Mouse (Mus musculus) heart, postnatal 14 days (tissue): Measurements from ENCODE around the gene Tyk2. TPM values are rescaled to one million over a fixed set of nuclear protein-coding genes. Genes with fewer than 3 reads are reported as not detected.

Source experiments
- DNase-seq, 2 experiments: peaks; one replicate each; pipeline ENCODE4 v3.0.0; 2021 to 2022
- intact Hi-C: fragments of 180-260 bp; cut with DNase I; formaldehyde crosslinking; loops from one replicate; pipeline ENCODE4 v1.15.1; 2025
- microRNA-seq, 2 experiments: library from miRNA; unstranded; fragments of <30 nt; microRNA quantifications; one replicate each; pipeline ENCODE4 v1.2.0; 2021 to 2022
- total RNA-seq, 2 experiments: library from RNA; stranded (reverse); gene quantifications; 2 replicates each; pipeline ENCODE4 v1.2.3; 2021

The Tyk2 gene
- total RNA-seq, 2 experiments from 2014 or later, result 9.2 TPM

DNA sequence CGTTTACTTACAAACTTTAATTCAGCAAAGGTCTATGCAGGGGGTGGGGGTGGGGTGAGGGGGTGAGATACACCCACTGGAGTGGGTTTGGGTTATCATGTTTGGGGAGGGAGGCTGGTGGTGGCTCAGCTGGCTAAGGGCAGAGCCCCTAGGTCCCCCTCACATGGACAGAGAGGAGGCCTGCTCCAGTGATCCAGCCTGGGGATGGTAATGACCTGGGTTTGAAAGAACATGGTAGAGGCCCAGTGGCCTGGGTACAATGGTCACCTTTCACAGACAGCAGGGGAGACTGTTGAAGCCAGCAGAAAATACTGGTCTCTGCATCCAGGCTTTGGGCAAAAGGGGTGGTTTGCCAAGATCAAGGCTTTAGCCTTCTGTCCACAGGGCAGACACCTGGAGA, 56.9 kb downstream of the Tyk2 start:
- intact Hi-C loops, result no loop called here
- no peak for DNase-seq

DNA sequence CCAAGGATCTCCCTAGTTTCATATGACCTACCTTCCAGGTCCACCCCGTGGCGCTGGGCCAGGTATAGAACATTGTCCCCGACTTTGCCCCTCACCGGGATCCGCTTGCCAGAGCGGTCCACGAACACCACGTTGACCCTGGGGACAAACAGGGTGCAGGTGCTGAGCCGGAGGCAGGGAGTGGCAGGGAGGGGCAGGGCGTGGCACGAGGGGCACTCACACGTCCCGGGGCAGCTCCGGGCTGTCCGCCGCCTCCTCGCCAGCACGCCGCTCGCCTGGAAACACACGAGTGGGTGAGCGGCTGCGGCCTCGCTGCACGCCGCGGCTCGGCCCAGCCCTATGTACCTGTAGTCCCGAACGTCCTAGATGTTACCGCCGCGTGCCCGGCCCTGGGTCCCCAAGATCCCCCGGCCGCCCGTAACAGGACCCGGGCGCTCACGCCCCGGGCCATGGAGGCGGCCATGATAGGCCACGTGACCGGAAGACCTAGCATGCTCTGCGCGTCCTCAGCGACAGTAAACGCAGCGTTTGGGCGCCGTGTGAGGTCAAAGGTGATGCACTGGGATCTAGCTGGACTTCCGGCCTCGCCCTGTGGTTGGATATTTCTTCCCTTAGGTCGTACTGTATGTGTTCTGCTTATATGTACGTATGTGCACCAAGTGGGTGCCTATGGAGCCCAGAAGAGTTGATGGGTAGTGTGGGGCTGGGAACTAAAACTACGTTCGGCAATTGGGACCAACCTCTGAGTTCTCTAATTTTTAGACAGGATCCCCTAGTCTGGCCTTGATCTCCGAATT, 57.8 kb downstream of the Tyk2 start, which contains the start of the genes Gm49373 and Fdx1l:
Gene Gm49373, minus strand, starts transcription at position 53 of the 797 bp plus-strand sequence.
Gene Fdx1l, minus strand, starts transcription at position 571 of the 797 bp plus-strand sequence.
- intact Hi-C loops, result loop anchor here (2.0 kb wide), 1 partner anchor 36 kb away; no protein-coding TSS in a partner anchor

DNA sequence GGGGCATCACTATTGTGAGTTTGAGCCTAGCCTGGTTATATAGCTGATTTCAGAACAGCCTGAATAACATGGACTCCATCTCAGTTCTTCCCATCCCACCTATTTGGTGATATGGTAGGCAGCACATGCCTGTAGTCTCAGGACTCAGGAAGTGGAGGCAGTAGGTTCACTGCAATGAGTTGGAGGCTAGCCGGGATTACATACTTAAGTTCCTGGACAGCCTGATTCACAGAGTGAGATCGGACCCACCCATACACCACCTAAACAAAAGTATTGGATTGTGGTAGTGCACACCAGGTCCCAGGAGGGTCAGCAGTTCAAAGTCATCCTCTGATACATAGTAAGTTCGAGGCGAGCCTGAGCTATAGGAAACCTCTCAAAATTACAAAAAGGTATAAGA, 58.4 kb downstream of the Tyk2 start:
- DNase-seq, result no peak
- intact Hi-C loops, result loop anchor here (2.0 kb wide), 1 partner anchor 36 kb away; no protein-coding TSS in a partner anchor

More for the DNA sequence above, 57.8 kb downstream of the Tyk2 start, which contains the start of the genes Gm49373 and Fdx1l:
- peak; percentile 87 to 91 for DNase-seq

DNA sequence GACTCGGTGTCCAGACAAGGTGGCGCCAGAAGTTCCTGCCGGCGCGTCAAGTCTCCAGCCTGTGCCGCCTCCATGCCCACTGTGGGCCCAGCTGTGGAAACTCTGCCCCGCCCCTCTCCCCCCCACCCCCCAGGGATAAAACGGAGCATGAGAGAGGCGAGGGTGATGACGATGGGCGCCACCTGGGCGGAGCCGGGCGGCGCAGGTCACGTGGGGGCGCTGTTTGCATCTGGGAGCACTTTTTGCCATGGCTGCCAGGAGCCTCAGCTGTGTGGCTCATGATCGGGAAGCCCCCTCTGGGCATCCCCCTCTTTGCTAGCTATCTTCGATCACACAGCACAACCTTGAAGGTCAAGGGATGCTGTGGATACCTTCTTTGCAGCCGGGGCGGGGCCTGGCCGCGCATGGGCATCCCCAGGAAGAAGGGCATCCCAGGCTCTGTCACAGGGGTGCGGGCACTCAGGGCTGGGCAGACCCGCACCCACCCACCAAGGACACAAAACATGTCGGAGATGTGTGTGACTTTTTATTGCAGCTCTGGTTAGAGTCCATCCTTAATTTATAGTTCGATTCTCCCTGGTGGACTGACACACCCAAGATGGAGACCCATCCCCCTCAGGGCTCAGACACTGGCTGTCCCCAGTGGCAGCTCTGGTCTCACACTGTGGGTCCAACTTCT, 63.9 kb downstream of the Tyk2 start, which contains the start of gene Zglp1:
Gene Zglp1, minus strand, starts transcription at position 88 of the 679 bp plus-strand sequence.
- intact Hi-C loops, result no loop called here
- no peak for DNase-seq

DNA sequence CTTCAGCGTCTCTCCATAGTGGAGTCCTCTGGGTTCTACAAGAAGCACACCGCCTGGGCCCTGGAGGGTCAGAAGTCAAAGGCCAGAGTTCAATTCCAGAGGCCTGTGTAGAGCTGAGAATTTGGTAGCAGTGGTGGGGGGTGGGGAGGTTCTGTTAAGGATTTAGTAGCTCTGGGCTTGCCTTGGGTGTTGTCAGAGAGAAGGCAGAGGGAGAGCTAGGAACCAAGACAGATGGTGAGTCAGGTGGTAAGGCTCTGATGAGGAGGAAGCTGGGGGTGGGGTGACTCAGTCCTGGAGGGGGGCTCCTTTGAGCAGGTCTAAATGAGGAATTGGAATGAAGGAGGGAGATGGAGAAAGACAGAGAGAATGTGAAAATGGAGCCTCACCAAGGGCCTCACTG, 68.1 kb downstream of the Tyk2 start:
- DNase-seq, result no peak
- intact Hi-C loops, result no loop called here

Small RNA genes lying within 50 kb of the gene (microRNA-seq; reads per million reads assigned to microRNA genes)
- gene Mir7082, result 0 to 1.6 reads per million in 2 experiments

Other genes starting within 250 kb of the Tyk2 start
- 1 to 10 TPM; 7.2 to 9.3 TPM for gene Ppan, start 243.1 kb downstream of the Tyk2 start, total RNA-seq
- gene Eif3g, start 232.6 kb downstream of the Tyk2 start, total RNA-seq, result 10 to 100 TPM; 93.5 to 99.7 TPM
- 10 to 100 TPM; 13.6 to 18.7 TPM for gene Dnmt1, start 171.4 kb downstream of the Tyk2 start, total RNA-seq
- 1 to 10 TPM; 5.4 to 6.9 TPM for gene S1pr2, start 154.5 kb downstream of the Tyk2 start, total RNA-seq
- 100 to 1,000 TPM; 116 to 123 TPM for gene Mrpl4, start 128.5 kb downstream of the Tyk2 start, total RNA-seq
- 10 to 100 TPM in 1 of 2 experiments, 1 to 10 TPM in 1; 8.5 to 10.1 TPM for gene Icam1, start 115.3 kb downstream of the Tyk2 start, total RNA-seq
- gene Icam4, start 101.9 kb downstream of the Tyk2 start, total RNA-seq, result under 1 TPM; 0.37 to 0.38 TPM
- under 1 TPM in 1 of 2 experiments, not detected in 1; 0.12 TPM for gene Icam5, start 99.2 kb downstream of the Tyk2 start, total RNA-seq
- gene Zglp1, start 64.2 kb downstream of the Tyk2 start, total RNA-seq, result not detected
- under 1 TPM; 0.26 to 0.39 TPM for gene Gm49373, start 58.1 kb downstream of the Tyk2 start, total RNA-seq
- 10 to 100 TPM; 25.4 to 26.8 TPM for gene Fdx1l, start 57.6 kb downstream of the Tyk2 start, total RNA-seq
- 1 to 10 TPM in 1 of 2 experiments, under 1 TPM in 1; 0.68 to 1.8 TPM for gene Gm38431, start 39.2 kb downstream of the Tyk2 start, total RNA-seq
- 10 to 100 TPM; 27.4 to 31.2 TPM for gene Raver1, start 39.2 kb downstream of the Tyk2 start, total RNA-seq
- gene Cdc37, start 18.7 kb upstream of the Tyk2 start, total RNA-seq, result 100 to 1,000 TPM; 151 to 157 TPM
- 10 to 100 TPM; 36.7 to 37.5 TPM for gene Pde4a, start 34.5 kb upstream of the Tyk2 start, total RNA-seq
- 10 to 100 TPM; 38.6 to 40.8 TPM for gene Keap1, start 108.1 kb upstream of the Tyk2 start, total RNA-seq
- gene S1pr5, start 117.2 kb upstream of the Tyk2 start, total RNA-seq, result under 1 TPM; 0.27 to 0.45 TPM
- 10 to 100 TPM; 73.3 to 85.0 TPM for gene Atg4d, start 134.1 kb upstream of the Tyk2 start, total RNA-seq
- gene Kri1, start 156.7 kb upstream of the Tyk2 start, total RNA-seq, result 10 to 100 TPM; 17.0 to 22.6 TPM
- gene Cdkn2d, start 160.2 kb upstream of the Tyk2 start, total RNA-seq, result 10 to 100 TPM; 17.9 to 21.1 TPM
- gene Ap1m2, start 181.1 kb upstream of the Tyk2 start, total RNA-seq, result under 1 TPM in 1 of 2 experiments, not detected in 1; 0.12 TPM
- gene Slc44a2, start 189.5 kb upstream of the Tyk2 start, total RNA-seq, result 100 to 1,000 TPM; 105 to 116 TPM
- 10 to 100 TPM; 30.6 to 31.3 TPM for gene Ilf3, start 236.6 kb upstream of the Tyk2 start, total RNA-seq